Mouse (Mus musculus): ENCODE data around the gene Dvl2. TPM values are rescaled to one million over a fixed set of nuclear protein-coding genes. Genes with fewer than 3 reads are reported as not detected.
A peak's percentile ranks its signal among the peaks of the same experiment; 100 is the strongest.

Gene Dvl2
- total RNA-seq, 2 experiments from 2014 or later = 3.6 to 5.0 TPM

DNA sequence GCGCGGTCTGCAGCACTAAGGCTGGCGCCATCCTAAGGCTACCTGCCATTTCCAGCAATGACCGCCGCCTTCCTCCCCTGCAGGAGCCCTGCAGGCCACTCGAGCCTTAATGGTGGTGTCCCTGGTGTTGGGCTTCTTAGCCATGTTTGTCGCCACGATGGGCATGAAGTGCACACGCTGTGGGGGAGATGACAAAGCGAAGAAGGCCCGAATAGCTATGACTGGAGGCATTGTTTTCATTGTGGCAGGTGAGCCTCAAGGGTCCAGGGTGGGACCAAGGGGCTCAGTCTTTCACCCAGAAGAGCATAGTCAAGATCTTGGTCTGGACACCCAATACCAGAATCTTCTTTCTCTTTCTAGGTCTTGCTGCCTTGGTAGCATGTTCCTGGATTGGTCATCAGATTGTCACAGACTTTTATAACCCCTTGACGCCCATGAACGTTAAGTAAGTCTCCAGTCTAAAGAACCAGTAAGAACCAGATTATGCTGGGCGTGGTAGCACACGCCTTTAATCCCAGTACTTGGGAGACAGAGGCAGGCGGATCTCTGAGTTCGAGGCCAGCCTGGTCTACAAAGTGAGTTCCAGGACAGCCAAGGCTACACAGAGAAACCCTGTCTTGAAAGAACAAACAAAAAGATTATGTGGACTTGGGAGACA is 33.4 kb upstream of the Dvl2 start:
- Histone ChIP-seq H3K4me3 (peak overlapping the region; percentile 71), H3K27ac (no peak overlapping the region)
- no peak for TF ChIP-seq CTCF (IDR thresholded peaks at IDR 0.05)
- intact Hi-C loops (cut with DNase I) = no loop called here
- DNase-seq = no peak

DNA sequence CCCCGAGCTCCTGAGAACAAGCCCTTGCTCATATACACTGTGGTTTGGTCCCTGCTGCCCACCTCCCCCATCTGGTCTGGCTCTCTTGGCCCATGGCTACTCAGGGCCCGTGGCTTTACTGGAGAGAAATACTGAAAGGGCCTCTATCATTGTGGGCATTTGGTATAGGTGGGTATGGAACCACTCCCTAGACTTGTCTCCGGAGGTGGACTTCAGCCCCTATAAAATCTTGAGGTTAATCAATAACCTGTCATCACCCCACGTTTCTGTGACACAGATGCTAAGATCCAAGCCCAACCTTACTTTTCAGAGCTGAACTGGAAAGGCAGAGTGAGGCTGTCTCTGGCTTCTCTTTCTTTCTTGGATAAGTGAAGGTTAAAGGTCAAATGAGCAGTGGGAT is 31.6 kb upstream of the Dvl2 start:
- TF ChIP-seq CTCF (IDR thresholded peaks at IDR 0.05) = no peak
- H3K4me3 ChIP-seq = no peak overlapping the region
- no peak for DNase-seq
- intact Hi-C loops (cut with DNase I) = no loop called here
- no peak overlapping the region for H3K27ac ChIP-seq

DNA sequence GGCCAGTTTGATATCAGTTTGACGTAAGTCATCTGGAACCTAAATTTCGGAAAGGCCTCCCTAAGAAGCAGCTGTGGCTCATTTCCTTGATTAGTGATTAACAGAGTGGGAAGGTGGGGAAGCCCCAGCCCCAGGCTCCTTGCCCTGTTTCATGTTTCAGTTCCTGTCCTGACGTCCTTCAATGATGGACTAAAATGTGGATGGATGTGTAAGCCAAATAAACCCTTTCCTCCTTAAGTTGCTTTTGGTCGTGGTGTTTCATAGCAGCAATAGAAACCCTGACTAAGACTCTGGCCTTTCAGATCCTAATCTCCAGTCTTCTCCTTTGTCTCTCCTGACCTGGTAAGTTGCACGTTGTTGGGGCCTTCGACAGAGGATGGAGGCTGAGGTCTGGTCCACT is 30.2 kb upstream of the Dvl2 start:
- no peak for DNase-seq
- no peak overlapping the region for H3K27ac ChIP-seq
- intact Hi-C loops (cut with DNase I) = no loop called here
- H3K4me3 ChIP-seq = no peak overlapping the region
- no peak for TF ChIP-seq CTCF (IDR thresholded peaks at IDR 0.05)

DNA sequence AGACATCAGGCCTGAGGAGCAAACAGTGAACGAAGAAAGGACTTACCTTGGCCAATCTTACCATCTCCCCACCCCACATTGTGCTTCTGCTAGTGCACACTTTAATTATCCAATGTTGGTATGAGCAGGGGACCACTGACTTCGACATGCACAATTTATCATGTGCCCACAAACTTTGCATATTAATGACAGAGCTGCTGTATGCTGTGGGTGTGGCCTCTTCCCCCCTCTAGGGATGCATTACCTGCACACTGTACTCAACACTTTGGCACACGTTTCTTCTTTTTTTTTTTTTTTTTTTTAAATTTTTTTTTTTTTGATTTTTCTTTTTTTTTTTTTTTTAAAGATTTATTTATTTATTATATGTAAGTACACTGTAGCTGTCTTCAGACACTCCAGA is 29.6 kb upstream of the Dvl2 start:
- Histone ChIP-seq H3K4me3 (no peak overlapping the region), H3K27ac (no peak overlapping the region)
- no peak for DNase-seq
- intact Hi-C loops (cut with DNase I) = no loop called here
- no peak for TF ChIP-seq CTCF (IDR thresholded peaks at IDR 0.05)

DNA sequence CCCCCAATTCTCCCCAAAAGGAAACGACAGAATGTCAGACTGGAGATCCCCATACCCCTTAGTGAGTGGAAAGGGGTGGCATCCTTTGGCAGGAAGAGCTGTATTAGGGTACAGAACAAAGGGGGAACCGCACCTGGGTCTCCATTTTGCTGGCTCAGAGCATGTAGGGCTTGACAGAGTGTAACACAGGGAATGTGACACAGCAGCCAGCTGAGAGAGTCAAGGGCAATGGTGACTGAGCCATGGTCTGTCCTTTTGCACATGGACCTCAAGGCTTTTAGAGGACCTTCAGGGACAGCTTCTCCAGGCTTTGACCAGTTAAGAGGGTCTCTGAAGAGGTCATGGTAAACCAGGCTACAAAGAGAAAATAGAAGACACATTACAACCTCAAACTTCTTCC is 25.5 kb upstream of the Dvl2 start:
- no peak for DNase-seq
- no peak for TF ChIP-seq CTCF (IDR thresholded peaks at IDR 0.05)
- intact Hi-C loops (cut with DNase I) = no loop called here
- Histone ChIP-seq H3K4me3 (no peak overlapping the region), H3K27ac (no peak overlapping the region)

DNA sequence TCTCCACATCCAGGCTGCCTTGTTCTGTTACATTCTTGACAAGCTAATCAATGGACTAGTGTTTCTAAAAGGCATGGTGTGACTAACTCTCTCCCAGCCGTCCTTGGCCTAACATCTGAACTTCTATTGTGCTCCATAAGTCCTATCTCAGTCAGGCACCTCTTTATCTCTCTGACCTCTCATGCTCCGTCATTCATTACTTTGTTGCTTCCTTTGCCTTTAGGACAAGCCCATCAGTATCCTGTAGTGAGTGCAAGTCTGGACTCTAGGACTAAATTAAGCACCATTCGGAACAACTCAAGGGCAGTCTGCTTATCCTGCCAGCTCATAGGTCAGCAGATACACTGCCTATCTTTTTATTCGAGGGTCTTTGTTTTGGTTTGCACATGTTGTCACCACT is 24.1 kb upstream of the Dvl2 start:
- no peak for TF ChIP-seq CTCF (IDR thresholded peaks at IDR 0.05)
- no peak overlapping the region for H3K4me3 ChIP-seq
- intact Hi-C loops (cut with DNase I) = no loop called here
- H3K27ac ChIP-seq = no peak overlapping the region
- no peak for DNase-seq

DNA sequence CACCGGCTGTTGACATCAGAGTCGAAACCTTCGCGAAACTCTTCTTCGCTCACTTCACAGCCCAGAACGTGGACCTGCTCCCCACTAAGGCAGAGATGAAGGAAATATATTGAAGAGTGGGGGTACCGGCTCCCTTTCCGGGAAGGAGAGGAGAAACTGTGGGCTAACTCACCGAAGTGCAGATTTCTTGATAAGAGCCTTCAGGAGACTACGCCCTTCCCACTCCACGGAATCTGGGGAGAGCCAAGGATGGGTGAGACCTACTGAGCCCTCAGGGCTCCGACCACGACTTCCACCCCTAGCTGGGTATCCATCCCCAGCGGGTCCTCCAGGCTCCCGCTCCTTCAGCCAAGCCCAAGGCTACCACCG is 20.6 kb upstream of the Dvl2 start:
- Histone ChIP-seq H3K27ac (peak overlapping the region; percentile 99), H3K4me3 (peak overlapping the region; percentile 92)
- no peak for DNase-seq
- intact Hi-C loops (cut with DNase I) = loop anchor here (2.0 kb wide), 1 partner anchor 29 kb away; no protein-coding TSS in a partner anchor
- TF ChIP-seq CTCF (IDR thresholded peaks at IDR 0.05) = no peak

DNA sequence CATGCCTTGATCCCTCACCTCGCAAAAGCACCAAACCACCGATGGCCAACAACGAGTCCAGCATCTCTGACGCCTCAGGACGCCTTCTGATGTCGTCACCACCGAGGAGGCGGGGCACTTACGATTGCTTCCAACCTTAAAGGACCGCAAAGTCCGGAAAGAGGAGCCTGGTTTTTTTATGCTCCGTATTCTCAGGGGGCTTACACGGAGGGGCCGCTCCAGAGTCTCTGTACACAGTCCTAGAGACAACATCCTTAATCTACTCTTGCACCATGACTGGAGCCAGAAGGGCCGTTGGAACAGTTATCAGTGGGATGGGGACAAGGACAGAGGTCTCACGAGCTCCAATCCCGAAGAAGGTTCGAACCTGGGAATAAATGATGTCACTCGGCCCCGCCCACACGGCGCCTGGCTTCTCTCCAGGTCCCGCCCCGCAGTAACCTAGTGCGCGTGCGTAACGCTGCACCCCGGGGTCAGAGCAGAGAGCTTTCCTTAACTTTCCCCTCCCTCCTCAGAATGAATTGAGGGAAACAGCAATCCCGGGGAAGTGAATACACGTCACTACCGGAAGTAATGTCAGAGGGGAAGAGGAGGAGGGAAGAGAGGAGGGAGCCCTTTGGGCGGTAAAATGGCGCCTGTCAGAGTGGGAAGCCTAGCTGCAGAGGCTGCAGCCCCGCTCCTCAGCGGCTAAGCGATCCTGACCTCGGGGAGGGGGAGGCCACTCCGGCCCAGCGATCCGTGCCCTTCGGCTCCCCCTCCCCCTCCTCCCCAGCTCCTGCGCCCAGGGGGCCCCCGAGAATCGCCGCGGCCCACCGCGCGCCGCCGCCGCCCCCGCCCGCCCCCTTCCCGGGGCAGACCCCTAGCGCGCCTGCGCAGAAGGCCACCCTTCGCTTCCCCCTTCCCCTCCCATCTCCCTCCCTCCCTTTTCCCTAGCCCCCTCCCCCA is 19.9 kb upstream of the Dvl2 start:
- no peak for TF ChIP-seq CTCF (IDR thresholded peaks at IDR 0.05)
- intact Hi-C loops (cut with DNase I) = no loop called here
- DNase-seq = peak; percentile 95
- peak overlapping the region; percentile 99 for H3K27ac ChIP-seq
- peak overlapping the region; percentile 92 for H3K4me3 ChIP-seq

DNA sequence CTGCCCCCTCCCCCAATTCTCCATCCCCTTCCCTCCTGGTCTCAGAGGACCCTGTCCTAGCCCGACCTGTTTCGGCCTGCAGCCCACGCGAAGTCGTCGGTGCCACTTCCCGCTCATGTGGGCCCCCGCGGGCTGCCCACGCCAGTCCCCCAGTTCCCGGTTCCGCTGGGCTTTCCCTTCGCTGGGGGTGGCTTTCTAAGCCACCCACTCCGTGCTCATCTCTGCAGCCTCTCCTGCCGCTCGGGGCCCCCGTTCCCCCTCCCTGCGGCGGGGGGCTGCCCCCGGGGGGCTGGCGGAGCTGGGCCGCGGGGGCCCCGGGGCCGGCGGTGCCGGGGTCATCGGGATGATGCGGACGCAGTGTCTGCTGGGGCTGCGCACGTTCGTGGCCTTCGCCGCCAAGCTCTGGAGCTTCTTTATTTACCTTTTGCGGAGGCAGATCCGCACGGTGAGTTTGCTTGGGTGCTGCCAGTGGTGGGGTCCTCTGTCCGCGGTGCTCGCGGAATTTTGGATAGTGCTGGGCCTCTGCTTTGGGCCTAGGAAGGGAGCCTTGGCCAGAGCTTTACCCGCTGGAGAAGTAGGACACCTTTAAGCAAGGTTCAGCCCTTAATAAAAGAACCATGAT is 19.1 kb upstream of the Dvl2 start, which contains the start of gene Ctdnep1:
Ctdnep1 (plus strand) TSS at position 16 of the 622 bp plus-strand sequence.
- no peak for TF ChIP-seq CTCF (IDR thresholded peaks at IDR 0.05)
- intact Hi-C loops (cut with DNase I) = no loop called here
- Histone ChIP-seq H3K4me3 (peak within 1 kb of the TSS; percentile 92), H3K27ac (peak within 1 kb of the TSS; percentile 99)
- peak; percentile 64 for DNase-seq

DNA sequence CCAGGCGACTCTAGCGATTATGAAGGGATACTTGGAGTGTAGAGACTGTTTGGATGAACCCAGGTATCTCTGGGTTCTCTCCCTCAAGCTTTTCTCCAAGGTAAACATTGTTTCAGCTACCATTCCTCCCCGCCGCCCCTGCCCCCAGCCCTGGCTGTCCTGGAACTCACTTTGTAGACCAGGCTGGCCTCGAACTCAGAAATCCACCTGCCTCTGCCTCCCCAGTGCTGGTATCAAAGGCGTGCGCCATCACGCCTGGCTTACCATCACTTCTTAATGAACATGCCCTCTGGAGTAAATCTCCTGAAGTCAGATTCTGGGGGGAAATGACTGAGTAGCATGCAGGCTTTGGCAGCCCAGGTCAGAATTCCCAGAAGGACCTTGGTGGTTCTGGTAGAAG is 18.2 kb upstream of the Dvl2 start, which contains the start of gene Elp5:
Elp5 (minus strand) TSS at position 293 of the 400 bp plus-strand sequence.
- intact Hi-C loops (cut with DNase I) = no loop called here
- no peak for TF ChIP-seq CTCF (IDR thresholded peaks at IDR 0.05)
- peak within 1 kb of the TSS; percentile 99 for H3K27ac ChIP-seq
- peak within 1 kb of the TSS; percentile 92 for H3K4me3 ChIP-seq
- no peak for DNase-seq

DNA sequence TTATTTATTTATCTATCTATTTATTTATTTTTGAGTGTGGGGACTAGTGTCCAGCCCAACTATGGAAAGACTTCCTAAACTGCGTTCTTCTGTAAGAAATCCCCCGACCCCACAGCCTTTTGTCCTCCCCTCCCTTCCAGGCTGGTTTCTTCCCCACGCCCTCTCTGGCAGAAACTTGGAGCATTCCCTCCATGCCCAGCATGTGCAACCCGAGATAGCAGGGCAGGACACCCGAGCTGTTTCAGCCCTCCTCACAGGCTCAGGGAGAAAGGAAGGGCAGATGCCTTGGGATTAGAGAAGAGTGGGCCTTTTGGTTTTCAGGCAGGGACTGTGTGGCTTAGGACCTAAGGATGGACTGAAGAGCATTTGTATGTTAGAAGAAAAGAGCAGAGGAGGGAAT is 17.5 kb upstream of the Dvl2 start:
- peak overlapping the region; percentile 99 for H3K27ac ChIP-seq
- peak overlapping the region; percentile 92 for H3K4me3 ChIP-seq
- peak; percentile 84 for DNase-seq
- TF ChIP-seq CTCF (IDR thresholded peaks at IDR 0.05) = no peak
- intact Hi-C loops (cut with DNase I) = no loop called here

DNA sequence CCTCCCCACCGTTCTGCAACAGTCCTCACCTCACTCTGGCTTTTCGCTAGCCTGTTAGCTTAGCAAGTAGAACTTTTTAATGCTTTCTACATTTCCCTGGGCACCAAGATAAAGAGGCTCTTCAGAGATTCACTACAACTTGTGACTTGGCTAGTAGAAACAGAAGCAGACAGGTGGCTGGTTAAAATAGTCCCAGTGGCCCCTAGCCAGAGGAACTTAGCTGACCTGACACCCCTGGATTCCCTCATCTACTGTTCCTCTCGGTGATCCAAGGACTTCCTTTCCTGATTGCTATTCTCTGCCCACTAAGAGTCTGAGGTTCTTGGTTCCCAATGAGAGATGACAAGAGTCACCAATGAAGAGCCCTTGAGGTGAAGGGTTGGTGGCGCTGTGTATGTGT is 17.0 kb upstream of the Dvl2 start:
- no peak for TF ChIP-seq CTCF (IDR thresholded peaks at IDR 0.05)
- Histone ChIP-seq H3K27ac (peak overlapping the region; percentile 99), H3K4me3 (peak overlapping the region; percentile 92)
- peak; percentile 78 for DNase-seq
- intact Hi-C loops (cut with DNase I) = no loop called here

DNA sequence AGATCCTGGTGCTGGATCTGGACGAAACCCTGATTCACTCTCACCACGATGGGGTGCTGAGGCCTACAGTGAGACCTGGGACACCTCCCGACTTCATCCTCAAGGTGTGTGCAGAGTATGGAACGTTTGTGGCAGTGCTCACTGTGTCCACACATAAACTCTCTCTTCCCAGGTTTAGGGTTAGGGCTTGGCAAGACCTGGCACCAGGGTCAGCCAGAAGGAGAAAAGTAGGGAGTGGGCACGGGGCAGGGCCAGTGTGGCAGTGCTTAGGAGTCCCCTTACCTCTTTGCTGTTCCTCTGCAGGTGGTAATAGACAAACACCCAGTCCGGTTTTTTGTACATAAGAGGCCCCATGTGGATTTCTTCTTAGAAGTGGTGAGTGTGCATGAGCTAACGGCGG is 16.0 kb upstream of the Dvl2 start:
- DNase-seq = no peak
- TF ChIP-seq CTCF (IDR thresholded peaks at IDR 0.05) = no peak
- peak overlapping the region; percentile 92 for H3K4me3 ChIP-seq
- H3K27ac ChIP-seq = peak overlapping the region; percentile 99
- intact Hi-C loops (cut with DNase I) = no loop called here

Measured in gastrocnemius, adult 2 months (tissue).